Mouse (Mus musculus) intestine, embryonic 16.5 days (tissue): ENCODE measurements around the gene Car11. TPM values are rescaled to one million over a fixed set of nuclear protein-coding genes. Genes with fewer than 3 reads are reported as not detected.
"Not testable (repeated sequence)": the region's sequence is repeated elsewhere in the genome, so short reads cannot be mapped to it uniquely, and the experiment has no call there.

ENCODE experiments used
- ATAC-seq: fragments of 200-750 bp; cut with Nextera tagmentation; 2 replicates; pipeline ENCODE4 v1.8.0; 2017; ENCODE audit warnings: moderate TSS enrichment, moderate library complexity
- H3K27ac ChIP-seq: fragments of 300-500 bp; sonication (generic); 2 replicates; pipeline ENCODE4 v1.5.1; 2014; ENCODE audit warnings: mild to moderate bottlenecking, low read length
- H3K27me3 ChIP-seq: fragments of 300-500 bp; sonication (generic); replicated peaks from 2 replicates; pipeline ENCODE4 v1.6.1; 2014; ENCODE audit warnings: low read length, control low read depth, mixed read lengths; ENCODE audit not compliant: control insufficient read depth, insufficient read depth
- H3K36me3 ChIP-seq: fragments of 300-500 bp; sonication (generic); 2 replicates; pipeline ENCODE4 v1.6.1; 2014; ENCODE audit warnings: low read length, control low read depth; ENCODE audit not compliant: control insufficient read depth, insufficient read depth
- H3K4me1 ChIP-seq: fragments of 300-500 bp; sonication (generic); 2 replicates; pipeline ENCODE4 v1.6.1; 2014; ENCODE audit warnings: low read length, control low read depth, mixed read lengths; ENCODE audit not compliant: control insufficient read depth, insufficient read depth
- H3K4me2 ChIP-seq: fragments of 300-500 bp; sonication (generic); 2 replicates; pipeline ENCODE4 v1.6.1; 2014; ENCODE audit warnings: low read depth, low read length, control low read depth
- H3K4me3 ChIP-seq: fragments of 300-500 bp; sonication (generic); 2 replicates; pipeline ENCODE4 v1.5.1; 2014; ENCODE audit warnings: mild to moderate bottlenecking, low read length
- H3K9ac ChIP-seq: fragments of 300-500 bp; sonication (generic); 2 replicates; pipeline ENCODE4 v1.6.1; 2014; ENCODE audit warnings: low read depth, low read length
- H3K9me3 ChIP-seq: fragments of 300-500 bp; sonication (generic); 2 replicates; pipeline ENCODE4 v1.6.1; 2016; ENCODE audit warnings: low read length, control low read depth; ENCODE audit not compliant: control insufficient read depth
- WGBS: fragments of 180-500 bp; shearing (Covaris S2); extraction: QIAGEN DNeasy Blood & Tissue Kit; methylation state at CpG from one replicate; pipeline ENCODE4 v1.1.7; 2014; 5-methylcytosine and 5-hydroxymethylcytosine counted together
- polyA plus RNA-seq: library from polyadenylated mRNA; unstranded; fragments of >200 nt; fragmentation: Nextera tagmentation; extraction: Ambion mirVana; gene quantifications from 2 replicates; pipeline ENCODE4 v1.2.1, GENCODE M21; 2015

The Car11 gene
- polyA plus RNA-seq: 4.1 and 5.3 TPM in 2 replicates

DNA sequence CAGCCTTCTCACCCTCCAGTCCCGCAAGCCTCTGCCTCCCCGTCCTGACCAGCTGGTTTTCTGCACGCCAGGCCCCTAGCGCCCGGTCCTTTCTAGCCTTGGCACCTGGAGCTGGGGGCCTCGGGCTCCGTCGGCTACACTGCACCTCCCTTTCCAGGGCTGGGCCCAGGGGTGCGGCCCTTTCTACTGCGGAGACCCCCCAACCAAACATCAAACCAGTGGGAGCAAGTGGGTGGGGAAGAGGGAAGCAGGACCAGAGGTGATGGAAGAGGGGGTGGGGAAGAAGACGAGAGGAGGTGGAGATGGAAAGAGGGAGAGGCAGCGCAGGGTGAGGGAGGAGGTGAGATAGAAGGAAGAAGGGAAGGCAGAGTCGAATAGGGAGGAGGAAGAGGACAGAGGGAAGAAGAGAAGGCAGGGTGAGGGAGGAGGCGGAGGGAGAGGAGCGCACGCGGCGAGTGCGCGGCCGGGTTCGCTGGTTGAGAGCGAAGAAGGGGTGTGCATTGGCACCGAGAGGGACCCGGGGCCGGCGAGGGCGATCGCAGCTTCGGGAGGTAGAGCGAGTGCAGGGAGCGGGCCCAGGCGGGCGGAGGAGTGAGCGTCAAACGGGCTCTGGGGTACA is at the start of gene Car11:
Car11 (plus strand) TSS at position 321 of the 619 bp plus-strand sequence.
- H3K27ac ChIP-seq: no peak within 1 kb of the TSS
- H3K9me3 ChIP-seq: no peaks in the 10 kb centered on the region
- WGBS: 4% methylated on average over 36 of the region's 36 CpGs
- no peaks in the 10 kb centered on the region for H3K36me3 ChIP-seq
- peaks cover 24% of the 10 kb centered on the region for H3K27me3 ChIP-seq
- peaks cover 23% of the 10 kb centered on the region for H3K4me1 ChIP-seq
- H3K4me2 ChIP-seq: peak within 1 kb of the TSS; percentile 75
- H3K9ac ChIP-seq: peak within 1 kb of the TSS; percentile 66
- no peak for ATAC-seq
- peak within 1 kb of the TSS; percentile 43 for H3K4me3 ChIP-seq

DNA sequence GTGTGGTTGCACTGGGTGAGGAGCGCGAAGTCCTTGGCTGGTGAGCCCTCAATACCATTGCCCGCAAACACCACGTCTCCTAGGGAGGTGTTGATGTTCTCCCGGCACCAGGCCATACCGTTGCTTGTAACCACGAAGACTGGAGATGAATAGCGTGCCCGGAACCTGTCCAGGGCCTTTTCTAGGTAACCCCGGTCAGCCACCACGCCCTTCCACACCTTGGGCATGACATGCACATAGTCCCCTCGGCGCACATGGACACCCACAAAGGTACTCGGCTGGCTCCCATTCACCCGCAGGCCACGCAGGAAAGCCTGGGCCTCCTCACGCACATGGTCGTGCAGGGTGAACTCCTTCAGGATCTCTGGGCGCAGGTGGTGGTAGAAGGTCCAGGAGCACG is 49.2 kb upstream of the Car11 start:
- 95% methylated on average over 19 of the region's 20 CpGs for WGBS

GRCm38 (mm10) chr7:45654424-45655047 is 45.1 kb upstream of the Car11 start:
- no peaks in the 10 kb centered on the region for H3K9me3 ChIP-seq
- 26% methylated on average over 17 of the region's 17 CpGs for WGBS
- H3K4me1 ChIP-seq: peaks cover 15% of the 10 kb centered on the region
- peak overlapping the region; percentile 52 for H3K4me2 ChIP-seq
- no peak overlapping the region for H3K27ac ChIP-seq
- H3K27me3 ChIP-seq: no peaks in the 10 kb centered on the region
- H3K4me3 ChIP-seq: peak overlapping the region; percentile 25
- no peak overlapping the region; the same call in 1 of the 2 replicates for H3K9ac ChIP-seq
- H3K36me3 ChIP-seq: no peaks in the 10 kb centered on the region
- peak; percentile 68 for ATAC-seq

More for the DNA sequence above, 49.2 kb upstream of the Car11 start:
- H3K27ac ChIP-seq, H3K9ac ChIP-seq, ATAC-seq, H3K4me3 ChIP-seq, H3K4me2 ChIP-seq, H3K27me3 ChIP-seq, H3K4me1 ChIP-seq, H3K36me3 ChIP-seq, H3K9me3 ChIP-seq: not testable (repeated sequence)

- Histone ChIP-seq H3K4me3 (no peak overlapping the region), H3K27me3 (no peaks in the 10 kb centered on the region), H3K36me3 (no peaks in the 10 kb centered on the region), H3K27ac (no peak overlapping the region), H3K4me2 (no peak overlapping the region), H3K9ac (no peak overlapping the region), H3K9me3 (no peaks in the 10 kb centered on the region), H3K4me1 (peaks cover 6% of the 10 kb centered on the region)
- ATAC-seq: no peak
- 84% methylated on average over 11 of the region's 11 CpGs for WGBS
These were observed 38.7 kb upstream of the Car11 start for GRCm38 (mm10) chr7:45660746-45661478.

DNA sequence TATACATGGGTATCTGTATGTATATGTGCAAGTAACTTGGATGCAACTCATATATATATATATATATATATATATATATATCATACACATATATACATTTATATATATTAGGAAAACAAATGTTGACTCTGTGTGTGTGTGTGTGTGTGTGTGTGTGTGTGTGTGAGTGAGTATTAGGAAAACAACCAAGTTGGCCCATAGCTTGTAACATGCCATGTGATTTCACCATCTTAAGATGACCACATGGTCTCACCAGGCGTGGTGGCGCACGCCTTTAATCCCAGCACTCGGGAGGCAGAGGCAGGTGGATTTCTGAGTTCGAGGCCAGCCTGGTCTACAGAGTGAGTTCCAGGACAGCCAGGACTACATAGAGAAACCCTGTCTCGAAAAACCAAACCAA is 37.9 kb upstream of the Car11 start:
- not testable (repeated sequence) for H3K4me3 ChIP-seq, H3K36me3 ChIP-seq, ATAC-seq, H3K4me1 ChIP-seq, H3K27ac ChIP-seq, H3K4me2 ChIP-seq, H3K27me3 ChIP-seq, H3K9me3 ChIP-seq, H3K9ac ChIP-seq
- WGBS: 94% methylated on average over 6 of the region's 6 CpGs

GRCm38 (mm10) chr7:45665303-45666138 is 34.1 kb upstream of the Car11 start:
- ATAC-seq: peak; percentile 53; the same call in 1 of the 2 replicates
- peaks cover 4% of the 10 kb centered on the region; the same call in 1 of the 2 replicates for H3K4me1 ChIP-seq
- 0 out of 2 replicates have a peak overlapping the region, but pooled peaks have one; percentile 15 for H3K27ac ChIP-seq
- peak overlapping the region; percentile 21; the same call in 1 of the 2 replicates for H3K9ac ChIP-seq
- peak overlapping the region; percentile 25 for H3K4me2 ChIP-seq
- no peaks in the 10 kb centered on the region for H3K36me3 ChIP-seq
- 41% methylated on average over 13 of the region's 13 CpGs for WGBS
- no peaks in the 10 kb centered on the region for H3K27me3 ChIP-seq
- no peaks in the 10 kb centered on the region for H3K9me3 ChIP-seq
- H3K4me3 ChIP-seq: peak overlapping the region; percentile 30

- Histone ChIP-seq H3K4me2 (peak within 1 kb of the TSS; percentile 25), H3K4me3 (peak within 1 kb of the TSS; percentile 30), H3K9me3 (no peaks in the 10 kb centered on the region), H3K36me3 (no peaks in the 10 kb centered on the region), H3K9ac (peak within 1 kb of the TSS; percentile 21; the same call in 1 of the 2 replicates), H3K27ac (0 out of 2 replicates have a peak within 1 kb of the TSS, but pooled peaks have one; percentile 15), H3K27me3 (no peaks in the 10 kb centered on the region), H3K4me1 (peaks cover 4% of the 10 kb centered on the region; the same call in 1 of the 2 replicates)
- 69% methylated on average over 7 of the region's 7 CpGs for WGBS
- ATAC-seq: peak; percentile 53
These were observed 33.5 kb upstream of the Car11 start, which contains the start of gene Fut2 for GRCm38 (mm10) chr7:45666161-45666560. Gene Fut2, minus strand, starts transcription at chr7:45666394.

- Histone ChIP-seq H3K4me2 (no peak overlapping the region), H3K4me3 (no peak overlapping the region), H3K36me3 (no peaks in the 10 kb centered on the region), H3K9ac (no peak overlapping the region), H3K9me3 (no peaks in the 10 kb centered on the region), H3K27ac (no peak overlapping the region), H3K4me1 (peaks cover 4% of the 10 kb centered on the region; the same call in 1 of the 2 replicates), H3K27me3 (no peaks in the 10 kb centered on the region)
- WGBS: 74% methylated on average over 14 of the region's 14 CpGs
- no peak for ATAC-seq
These were observed 31.9 kb upstream of the Car11 start for GRCm38 (mm10) chr7:45667761-45668160.
